Mouse (Mus musculus) urinary bladder, postnatal 4 days (tissue): ENCODE measurements at regions not wholly inside any gene's neighbourhood (a gene's known extent, or its start where the extent isn't known, plus 50 kb on each side); places are given as distances from the start of the nearest gene placed in this dataset.
A peak's percentile ranks its signal among the peaks of the same experiment; 100 is the strongest.

ENCODE experiments used
- DNase-seq, 2 experiments: peaks; one replicate each; pipeline ENCODE4 v3.0.0; 2021 to 2022; ENCODE audit warnings: low spot score in 2 of 2

DNA sequence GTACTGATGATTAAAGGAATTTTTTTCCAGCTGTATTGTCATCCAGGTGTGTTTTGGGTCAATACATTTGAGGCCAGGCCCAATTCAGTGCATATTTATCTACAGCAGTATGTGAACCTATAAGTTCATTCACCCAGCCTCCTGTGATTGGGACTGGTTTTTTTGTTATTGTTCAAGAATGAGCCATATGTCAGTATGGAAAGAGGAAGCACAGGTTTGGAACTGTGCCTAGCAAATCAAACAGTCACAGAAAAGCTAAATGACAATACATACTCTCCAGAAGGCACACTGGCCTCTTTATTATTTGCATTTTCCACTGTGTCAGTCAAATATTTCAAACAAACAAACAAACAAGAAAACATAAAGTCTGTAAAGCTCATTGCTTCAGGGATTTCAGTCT lies 134.7 kb downstream of the Rnd3 start:
- DNase-seq = no peak

DNA sequence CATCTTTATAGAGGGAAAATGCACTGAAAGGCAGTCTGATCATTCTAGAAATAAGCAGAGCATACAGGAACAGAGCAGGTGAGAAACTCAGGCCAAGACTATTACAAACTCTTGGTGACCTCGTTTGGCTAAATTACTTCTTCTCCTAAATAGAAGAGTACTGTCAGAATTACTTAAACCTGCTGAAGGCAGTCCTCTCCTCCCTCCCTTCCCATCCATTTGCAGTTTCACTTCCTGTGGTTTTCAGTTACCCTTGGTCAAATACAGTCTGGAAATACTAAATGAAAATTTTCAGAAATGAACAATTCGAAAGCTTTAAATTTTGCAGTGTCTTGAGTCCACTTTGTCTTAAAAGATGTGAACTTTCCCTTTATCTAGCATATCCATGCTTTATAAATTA lies 135.8 kb downstream of the Rnd3 start:
- no peak for DNase-seq

DNA sequence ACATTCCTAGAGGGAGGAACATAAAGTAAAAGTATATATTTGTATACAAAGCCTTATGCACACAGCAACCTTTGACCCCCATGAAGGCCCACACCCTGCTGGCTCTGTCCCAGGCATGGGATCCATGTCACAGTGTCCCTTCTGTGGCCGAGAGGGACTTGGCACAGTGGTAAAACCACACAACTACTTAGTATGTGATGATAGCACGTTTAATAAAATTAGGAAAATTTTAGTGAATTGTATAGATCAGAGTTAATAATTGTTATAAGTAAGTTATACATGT lies 140.7 kb downstream of the Rnd3 start:
- no peak for DNase-seq

DNA sequence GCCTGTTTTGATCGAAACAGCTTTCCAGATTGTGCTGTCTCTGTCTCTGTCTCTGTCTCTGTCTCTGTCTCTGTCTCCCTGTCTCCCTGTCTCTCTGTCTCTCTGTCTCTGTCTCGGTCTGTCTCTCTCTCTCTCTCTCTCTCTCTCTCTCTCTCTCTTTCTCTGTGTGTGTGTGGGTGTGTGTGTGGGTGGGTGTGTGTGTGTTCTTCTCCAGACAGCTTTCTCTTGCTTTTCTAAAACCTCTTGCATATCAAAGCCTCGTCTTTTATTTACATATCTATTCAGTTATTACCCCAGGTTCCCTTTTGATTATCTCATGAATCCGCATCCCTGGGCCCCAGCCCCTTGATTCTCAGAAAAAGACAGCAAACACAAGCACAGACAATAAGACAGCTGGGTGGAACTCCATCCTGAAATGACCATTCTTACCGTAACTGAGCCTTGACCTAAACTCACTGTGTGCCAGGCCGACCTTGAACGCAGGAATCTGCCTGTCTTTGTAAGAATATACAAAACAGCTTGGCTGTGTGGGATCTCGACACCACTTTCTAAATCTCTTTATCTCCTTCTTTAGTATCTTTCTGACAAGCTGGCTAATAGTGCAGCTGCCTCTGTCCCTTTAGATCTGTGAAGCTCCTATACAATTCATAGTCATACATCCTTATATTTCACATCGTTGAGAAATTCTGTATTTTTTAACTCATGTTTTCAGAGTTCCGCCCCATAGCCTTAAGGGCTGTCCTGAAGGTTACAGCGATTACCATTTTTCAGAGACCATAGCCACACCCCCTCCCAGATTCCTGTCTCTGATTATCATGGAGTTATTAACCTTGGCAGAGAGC lies 141.3 kb downstream of the Rnd3 start:
- no peak for DNase-seq

DNA sequence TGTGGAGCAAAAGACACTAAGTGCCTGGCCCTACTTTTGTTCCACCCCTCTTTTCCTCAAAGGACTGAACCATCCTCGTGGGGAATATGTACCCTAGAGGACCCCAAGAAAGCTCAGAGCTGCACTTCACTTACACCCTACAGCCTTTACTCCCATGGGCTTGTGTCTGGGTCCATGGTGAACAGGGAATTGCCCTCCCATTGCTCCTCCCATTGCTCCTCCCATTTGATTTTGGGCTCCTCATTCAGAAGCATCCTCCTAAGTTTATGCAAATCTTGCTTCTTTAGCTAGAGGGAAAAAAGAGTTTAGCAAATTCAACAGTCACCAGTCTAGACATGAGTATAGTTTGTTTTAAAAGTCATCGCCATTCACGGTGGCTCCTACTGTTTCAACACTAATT lies 142.1 kb downstream of the Rnd3 start:
- DNase-seq = no peak

DNA sequence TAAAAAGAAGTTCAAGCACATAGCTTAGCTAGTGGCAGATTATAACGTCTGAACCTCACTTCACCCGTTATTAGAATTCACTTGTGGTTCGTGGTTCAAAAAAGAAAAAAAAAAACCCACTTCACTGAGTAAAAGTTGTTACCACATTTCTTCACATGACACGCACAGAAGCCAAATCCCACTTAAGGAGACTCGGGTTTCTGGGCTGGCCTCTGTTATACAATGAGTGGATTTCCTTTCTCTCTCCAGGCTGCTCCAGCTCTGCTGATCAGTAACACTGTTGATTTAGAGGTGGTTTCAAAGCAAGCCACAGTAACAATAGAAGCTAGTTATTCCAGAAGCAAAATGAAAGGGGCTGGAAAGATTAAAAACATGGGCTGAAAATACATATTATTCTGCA lies 147.4 kb downstream of the Rnd3 start:
- no peak for DNase-seq

DNA sequence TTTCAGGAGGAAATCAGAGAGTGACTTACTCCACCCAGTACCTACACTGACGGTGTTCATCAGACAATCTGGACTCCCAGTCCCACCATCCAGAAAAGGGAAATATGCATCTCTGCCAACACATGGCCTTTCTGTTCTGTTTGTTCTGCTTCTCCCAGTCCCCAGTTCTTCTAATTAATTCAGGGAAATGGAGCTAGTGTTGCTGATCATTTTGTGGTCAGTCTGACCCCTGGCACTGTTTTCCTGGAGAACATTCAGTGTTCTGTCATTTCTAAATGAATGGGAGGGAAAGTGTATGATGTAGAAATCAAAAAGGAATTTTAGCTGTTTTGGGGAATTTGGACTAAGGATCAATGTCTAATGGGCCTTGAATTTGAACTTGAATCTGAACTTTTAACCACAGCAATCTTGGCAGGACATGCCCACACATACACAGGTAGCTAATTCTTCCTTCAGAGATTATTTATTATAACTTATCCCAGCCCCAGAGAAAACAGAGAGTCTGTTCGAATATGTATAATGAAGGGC lies 165.0 kb downstream of the Rnd3 start:
- no peak for DNase-seq

DNA sequence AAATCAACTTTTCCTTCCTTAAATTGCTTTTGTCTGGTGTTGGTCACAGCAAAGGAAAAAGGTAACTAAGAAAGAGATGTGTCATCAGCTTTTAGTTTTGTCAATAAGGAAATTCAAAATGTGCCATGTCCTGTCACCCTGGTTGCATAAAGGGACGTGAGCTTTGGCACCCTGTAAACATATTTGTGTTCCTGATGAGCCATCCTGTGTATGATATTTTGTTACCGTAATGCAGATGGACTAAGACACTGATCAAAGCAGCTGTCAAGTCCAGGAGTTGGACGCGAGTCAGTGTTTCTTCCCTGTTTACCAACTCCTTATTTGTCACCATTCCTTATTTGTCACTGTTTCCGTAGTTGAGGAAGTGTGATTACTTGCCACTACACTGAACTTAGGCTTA lies 166.3 kb downstream of the Rnd3 start:
- no peak for DNase-seq

DNA sequence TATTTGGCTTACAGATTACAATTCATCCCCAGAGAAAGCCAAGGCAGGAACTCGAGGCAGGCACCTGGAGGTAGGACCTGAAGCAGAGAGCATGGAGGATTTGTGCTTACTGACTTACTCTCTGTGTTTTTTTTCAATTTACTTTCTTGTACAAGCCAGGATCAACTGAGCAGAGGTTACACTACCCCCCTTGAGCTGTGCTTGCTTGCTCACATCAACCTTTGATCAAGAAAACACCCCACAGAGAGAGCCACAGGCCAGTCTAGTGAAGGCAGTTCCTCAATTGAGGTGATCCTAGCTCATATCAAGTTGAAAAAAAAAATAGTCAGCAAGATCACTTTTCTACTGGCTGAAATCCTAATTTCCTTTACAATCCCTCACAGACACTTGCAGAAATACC lies 170.6 kb downstream of the Rnd3 start:
- no peak for DNase-seq

DNA sequence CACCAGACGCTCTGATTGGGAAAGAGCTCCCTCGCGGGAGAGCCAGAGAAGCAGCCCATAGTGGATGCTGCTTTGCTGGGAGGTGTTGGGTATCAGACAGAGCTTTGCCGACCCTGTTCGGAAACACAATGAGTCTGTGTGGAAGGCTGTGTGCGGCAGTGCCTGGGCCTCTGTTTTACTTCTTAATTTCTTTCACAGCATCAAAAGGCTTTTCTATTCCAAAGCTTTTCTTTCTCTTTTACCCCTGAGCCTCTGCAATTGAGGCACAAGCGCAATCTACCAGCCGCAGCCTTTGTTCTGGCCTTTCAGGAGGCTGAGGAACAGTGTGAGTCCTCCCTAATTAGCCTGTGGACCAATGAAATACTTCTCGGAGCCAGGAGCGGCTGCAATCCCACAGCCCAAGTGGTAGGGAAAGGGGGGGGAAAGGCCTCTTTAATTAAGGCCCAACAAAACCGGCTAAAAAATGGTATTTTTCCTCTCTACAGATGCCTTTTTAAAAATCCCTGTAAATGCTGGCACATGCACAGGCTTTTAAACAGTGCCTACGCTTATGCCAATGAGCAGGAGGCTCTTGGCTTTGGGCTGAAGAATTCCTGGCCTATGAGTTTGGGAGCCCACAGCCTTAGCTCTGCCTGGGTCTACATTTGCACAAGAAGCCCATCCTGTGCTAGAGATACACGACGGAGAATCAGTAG lies 177.6 kb downstream of the Rnd3 start:
- DNase-seq = no peak

DNA sequence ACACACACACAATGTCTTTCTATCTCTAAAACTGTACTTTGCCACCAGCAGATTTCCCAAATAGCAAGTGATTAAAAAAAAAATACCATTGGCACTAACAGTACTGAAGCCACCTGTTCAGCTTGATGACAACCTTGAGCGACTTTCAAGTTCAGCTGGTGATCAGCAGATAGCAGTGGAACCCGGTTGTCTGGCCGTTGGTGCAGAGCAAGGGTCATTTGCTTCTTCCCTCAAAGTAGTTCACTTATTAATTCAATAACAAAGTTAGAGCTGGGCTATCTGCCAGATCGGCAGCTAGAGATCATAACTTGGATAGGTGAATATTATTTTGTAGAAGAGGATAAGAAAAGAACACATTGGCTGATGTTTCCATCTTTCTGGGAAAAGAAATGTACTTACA lies 180.5 kb downstream of the Rnd3 start:
- no peak for DNase-seq

DNA sequence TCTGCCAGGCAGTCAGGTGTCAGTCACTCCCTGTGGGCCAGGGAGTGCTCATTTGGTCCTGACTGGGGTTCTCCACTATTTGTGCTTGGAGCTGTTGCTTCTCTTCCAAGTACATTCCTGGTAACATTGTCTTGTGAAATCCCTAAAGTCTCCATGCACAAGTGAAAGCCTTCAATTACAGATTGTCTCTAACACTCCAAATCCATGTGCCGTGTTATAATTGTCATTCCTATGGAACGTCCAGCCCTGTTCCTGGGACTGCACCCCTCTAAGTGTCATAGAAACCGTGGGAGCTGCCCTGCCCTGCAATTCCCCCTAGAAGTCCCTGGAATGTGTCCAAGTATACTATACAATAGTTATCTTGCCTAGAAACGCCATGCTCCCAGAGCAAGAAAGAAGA lies 181.1 kb downstream of the Rnd3 start:
- no peak for DNase-seq

DNA sequence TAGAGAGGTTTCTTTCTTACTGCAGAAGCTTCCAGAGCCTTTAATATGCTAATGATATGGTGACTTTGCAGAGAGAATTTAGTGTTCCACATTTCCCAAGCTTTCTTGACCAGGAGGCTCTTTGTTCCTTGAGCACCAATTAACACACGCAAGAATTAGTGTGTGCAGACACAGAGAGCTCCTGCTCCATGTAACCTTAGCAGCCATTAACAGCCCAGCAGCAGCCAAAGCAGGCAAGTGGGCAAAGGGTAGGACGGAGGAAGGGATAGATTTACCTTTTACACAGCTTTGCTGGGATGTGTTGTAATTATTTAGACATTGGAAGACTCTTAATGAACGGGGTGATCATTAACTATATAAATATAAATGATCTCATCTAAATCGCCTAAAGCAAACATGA lies 181.8 kb downstream of the Rnd3 start:
- DNase-seq = no peak

DNA sequence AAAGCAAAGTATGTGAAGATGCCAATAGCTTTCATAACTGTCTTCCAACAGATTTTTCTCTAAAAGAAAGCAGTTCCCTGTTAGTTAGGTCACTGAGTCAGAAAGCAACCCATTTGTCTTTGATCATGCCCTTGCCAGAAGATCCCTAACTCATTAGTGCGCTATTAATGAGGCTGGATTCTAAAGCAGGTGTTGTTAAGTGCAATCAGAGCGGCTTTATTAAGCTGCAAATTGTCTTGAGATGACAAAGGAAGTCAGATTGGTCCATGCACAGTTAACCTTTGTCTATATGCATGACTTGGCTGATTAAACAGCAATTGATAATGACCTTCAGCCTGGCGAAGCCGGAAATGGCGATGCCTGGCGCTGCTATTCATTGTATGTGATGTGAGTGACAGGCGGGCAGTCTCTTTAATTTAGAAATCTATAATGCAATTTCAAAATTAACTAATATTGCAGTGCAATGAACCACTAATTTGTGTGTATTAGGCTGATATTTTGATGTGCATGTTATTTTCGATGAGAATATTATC lies 183.4 kb downstream of the Rnd3 start:
- DNase-seq = no peak

DNA sequence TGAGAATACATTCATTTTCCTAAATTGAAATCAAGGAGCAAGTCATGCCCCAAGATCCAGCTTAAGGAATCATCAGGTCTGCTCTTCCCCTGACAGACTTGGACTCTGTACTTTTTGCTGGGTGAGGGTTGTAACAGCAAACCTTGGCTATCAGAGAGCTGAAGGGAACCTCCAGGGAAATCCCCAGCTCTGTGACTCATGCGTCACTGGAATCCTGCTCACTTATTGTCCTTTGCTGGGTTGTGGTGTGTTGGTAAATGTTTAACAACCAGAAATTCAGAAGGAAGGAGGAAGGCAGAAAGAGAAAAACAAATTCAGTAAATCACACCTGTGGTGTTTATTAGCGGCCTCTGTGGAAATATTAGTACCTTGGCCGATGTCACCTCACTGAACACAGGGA lies 184.8 kb downstream of the Rnd3 start:
- DNase-seq = no peak

DNA sequence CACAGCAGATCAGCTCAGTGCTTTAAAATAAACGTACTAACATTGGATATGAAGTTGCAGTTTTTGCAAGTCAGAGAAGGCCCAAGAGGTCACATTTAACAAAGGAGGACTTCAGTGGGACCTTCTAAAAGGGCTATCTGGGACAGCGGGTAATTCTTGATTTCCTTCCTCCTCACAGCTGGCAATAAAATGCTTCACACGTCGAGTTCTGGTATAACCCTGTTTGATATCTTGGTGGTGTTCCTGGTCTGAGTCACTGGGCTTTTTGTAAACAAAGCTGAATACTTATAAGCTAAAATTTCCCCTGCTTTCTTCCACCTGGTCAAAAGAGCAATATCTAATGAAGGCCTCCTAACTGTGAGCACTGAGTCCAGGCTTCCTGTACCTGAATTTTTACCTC lies 187.9 kb downstream of the Rnd3 start:
- no peak for DNase-seq

DNA sequence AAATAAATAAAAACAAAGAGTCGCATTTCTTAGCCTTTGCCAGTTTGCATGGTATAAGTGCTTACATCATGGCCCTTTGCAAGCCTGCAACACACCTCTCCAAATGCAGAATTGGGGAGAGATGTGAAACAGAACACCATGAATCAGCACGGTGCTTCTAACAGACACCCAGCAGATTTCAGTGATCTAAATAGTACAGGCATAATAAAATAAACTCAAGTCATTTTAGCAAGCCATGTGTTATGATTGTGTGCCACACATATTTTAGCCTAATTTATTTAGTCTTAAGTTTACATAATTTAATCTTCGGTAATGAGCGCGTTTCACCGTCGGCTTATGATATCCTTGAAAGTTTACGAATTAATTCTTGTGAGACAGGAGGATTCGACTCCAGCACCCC lies 189.6 kb downstream of the Rnd3 start:
- no peak for DNase-seq

DNA sequence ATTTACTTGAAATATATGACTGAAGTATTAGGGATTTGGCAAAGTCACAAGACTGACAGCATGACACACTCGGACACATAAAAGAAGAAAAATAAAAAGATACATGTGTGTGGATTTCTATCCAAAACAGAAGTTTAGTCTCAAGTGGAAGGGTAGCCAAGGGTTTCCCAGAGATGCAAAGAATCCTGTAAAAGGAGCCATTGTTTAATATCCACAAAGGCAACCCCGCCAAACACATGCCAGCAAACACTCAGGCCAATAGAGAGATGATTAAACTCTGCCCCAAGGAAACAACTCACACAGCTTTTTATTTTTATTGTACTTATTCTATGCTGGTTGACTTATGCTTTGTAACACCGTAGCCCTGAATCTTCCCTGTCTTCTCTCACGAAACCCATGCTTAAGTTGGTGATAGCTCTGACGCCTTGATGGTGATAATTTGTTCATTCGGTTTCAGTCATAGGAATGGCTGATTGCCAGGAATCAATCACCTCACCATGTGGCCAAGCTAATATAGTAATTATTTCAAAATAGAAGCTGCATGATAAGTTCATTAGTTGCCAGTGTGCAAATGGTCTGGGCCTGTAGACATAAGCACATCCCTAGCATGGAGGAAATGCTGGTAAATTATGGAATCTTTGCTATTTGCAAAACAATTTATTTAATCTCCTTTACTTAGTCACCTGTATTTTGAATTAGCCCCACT lies 194.4 kb downstream of the Rnd3 start:
- DNase-seq = no peak

DNA sequence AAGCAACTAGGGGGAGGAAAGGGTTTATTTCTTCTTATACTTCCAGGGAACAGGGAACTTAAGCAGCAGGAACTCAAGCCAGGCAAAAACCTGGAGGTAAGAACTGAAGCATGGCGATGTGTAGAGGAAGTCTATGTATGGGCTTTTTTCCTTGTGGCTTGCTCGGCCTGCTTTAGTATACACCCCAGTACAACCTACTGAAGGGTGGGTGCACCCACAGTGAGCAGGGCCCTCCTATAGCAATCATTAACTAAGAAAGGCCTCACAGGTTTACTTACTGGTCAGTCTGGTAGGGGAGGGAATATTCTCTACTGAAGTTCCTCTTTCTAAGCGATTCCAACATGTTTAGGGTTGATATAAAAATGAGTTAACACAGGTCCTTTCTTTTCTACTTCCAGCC lies 197.9 kb downstream of the Rnd3 start:
- DNase-seq = no peak

DNA sequence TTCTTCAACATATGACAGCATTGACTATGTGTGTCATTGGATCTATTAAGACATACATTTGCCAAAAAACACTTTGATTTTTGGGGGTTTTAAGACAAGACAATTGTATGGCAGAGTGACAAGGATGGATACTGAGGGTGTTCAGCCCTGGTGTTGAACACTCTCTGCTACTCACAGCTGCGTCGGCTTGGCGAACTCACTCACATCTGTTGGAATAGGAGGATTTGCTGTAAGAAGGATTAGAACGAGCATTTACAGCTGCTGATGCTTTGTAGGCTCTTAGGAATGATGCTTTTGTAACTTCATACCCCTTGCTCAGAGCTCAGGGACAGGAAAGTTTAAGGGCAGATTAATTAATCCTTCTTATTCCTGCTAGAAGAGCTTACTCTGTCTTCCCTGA lies 199.2 kb downstream of the Rnd3 start:
- DNase-seq = no peak

DNA sequence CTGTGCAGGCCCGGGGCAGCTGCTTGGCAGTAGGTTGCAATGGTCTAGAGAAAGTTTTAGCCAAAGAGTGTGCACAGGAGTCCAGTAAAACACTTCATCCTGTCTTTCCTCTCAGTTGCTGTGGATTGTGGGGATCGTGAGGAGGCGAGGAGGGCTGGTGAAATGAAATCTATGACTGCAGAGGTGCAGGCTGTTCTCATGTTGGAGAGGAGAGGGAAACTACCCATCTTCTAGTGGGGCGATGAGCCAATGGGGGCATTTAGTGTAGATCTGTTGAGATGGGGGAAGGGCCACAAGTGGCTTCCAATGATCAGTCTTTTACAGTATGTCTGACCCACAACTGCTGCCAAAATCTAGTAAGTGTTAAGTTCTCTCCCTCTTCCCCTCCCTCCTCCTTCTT lies 203.4 kb downstream of the Rnd3 start:
- DNase-seq = no peak

DNA sequence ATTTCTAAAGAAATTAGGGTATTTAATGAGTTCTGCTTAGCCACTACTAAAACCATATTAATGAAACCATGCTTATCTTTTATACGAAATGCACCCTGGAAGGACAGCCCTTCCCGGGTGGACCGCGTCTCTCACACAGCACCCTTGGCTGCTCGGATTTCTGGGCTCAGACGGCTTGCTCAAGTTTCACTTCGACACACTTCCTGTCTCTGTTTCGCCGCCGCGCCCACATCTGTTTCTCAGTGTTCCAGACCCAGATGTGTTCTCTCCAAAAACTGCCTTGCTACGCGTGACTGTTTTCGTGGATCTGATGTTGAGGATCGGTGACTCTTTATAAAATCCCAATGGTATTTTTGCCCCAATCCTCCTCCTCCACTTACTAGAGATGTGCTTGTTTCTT lies 205.7 kb downstream of the Rnd3 start:
- peak in 1 of 2 experiments; percentile 61 for DNase-seq

DNA sequence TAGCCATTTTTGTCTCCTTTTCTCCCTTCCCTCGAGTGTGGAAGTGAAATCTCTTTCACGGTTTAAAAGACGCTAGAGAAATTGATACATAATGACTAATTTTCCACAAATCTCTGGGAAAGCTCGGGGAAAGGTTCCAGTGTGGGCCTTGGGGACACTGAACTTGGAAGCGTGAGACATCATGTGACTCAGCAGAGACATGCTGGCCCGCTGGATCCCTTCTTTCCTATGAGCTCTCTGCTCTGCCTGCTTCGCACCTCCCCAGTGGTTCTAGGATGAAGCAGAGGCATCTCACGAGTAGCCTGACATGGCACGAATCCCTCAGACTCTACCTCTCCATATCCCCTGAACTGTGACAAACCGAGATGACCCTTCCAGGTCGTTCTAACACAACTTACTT lies 206.2 kb downstream of the Rnd3 start:
- no peak for DNase-seq
